Mouse (Mus musculus) left cerebral cortex, postnatal 14 days (tissue): ENCODE measurements around the gene Gm42957. TPM values are rescaled to one million over a fixed set of nuclear protein-coding genes. Genes with fewer than 3 reads are reported as not detected.
A peak's percentile ranks its signal among the peaks of the same experiment; 100 is the strongest.
"Not testable (repeated sequence)": the region's sequence is repeated elsewhere in the genome, so short reads cannot be mapped to it uniquely, and the experiment has no call there.

Experiments
- DNase-seq, 2 experiments: peaks; one replicate each; pipeline ENCODE4 v3.0.0; 2021 to 2022; ENCODE audit warnings: low spot score in 2 of 2, mixed read lengths in 1 of 2
- intact Hi-C: fragments of 180-260 bp; cut with DNase I; formaldehyde crosslinking; loops from one replicate; pipeline ENCODE4 v1.15.1; 2025
- total RNA-seq, 2 experiments: library from RNA; stranded (reverse); gene quantifications; 2 replicates each; pipeline ENCODE4 v1.2.3; 2021

The Gm42957 gene
- total RNA-seq, 2 experiments from 2014 or later = 0.40 to 0.44 TPM

- intact Hi-C loops, DNase-seq: not testable (repeated sequence)
Observed at GRCm38 (mm10) chr3:96606007-96606406, 29.3 kb upstream of the Gm42957 start.

GRCm38 (mm10) chr3:96606618-96607017, 28.7 kb upstream of the Gm42957 start:
- intact Hi-C loops = no loop called here
- no peak for DNase-seq

GRCm38 (mm10) chr3:96617941-96618340, 17.3 kb upstream of the Gm42957 start:
- intact Hi-C loops = no loop called here

GRCm38 (mm10) chr3:96623201-96623600, 12.1 kb upstream of the Gm42957 start:
- intact Hi-C loops = no loop called here
- no peak for DNase-seq

More at GRCm38 (mm10) chr3:96617941-96618340, 17.3 kb upstream of the Gm42957 start:
- DNase-seq = no peak

GRCm38 (mm10) chr3:96629729-96630600, 5.3 kb upstream of the Gm42957 start, which contains the start of gene Rbm8a:
Gene Rbm8a (plus strand): TSS chr3:96629933.
- peak; percentile 97 to 98 for DNase-seq
- intact Hi-C loops = loop anchor here (2.0 kb wide), 1 partner anchor 29 kb away; the partner anchor contains the start of gene Lix1l

- intact Hi-C loops = no loop called here
- DNase-seq = no peak
Observed at GRCm38 (mm10) chr3:96632058-96632457, 3.2 kb upstream of the Gm42957 start.

GRCm38 (mm10) chr3:96634015-96634414, 1.3 kb upstream of the Gm42957 start:
- intact Hi-C loops = no loop called here
- no peak for DNase-seq

- intact Hi-C loops = loop anchor here (5.0 kb wide), 1 partner anchor 89 kb away; no protein-coding TSS in a partner anchor
- DNase-seq = no peak
Observed at GRCm38 (mm10) chr3:96635906-96636305, 632 bp downstream of the Gm42957 start.

GRCm38 (mm10) chr3:96636448-96636847, 1.2 kb downstream of the Gm42957 start:
- no peak for DNase-seq
- intact Hi-C loops = loop anchor here (5.0 kb wide), 1 partner anchor 89 kb away; no protein-coding TSS in a partner anchor

- intact Hi-C loops = loop anchor here (5.0 kb wide), 1 partner anchor 92 kb away; no protein-coding TSS in a partner anchor
- peak; percentile 59 to 66 for DNase-seq
Observed at GRCm38 (mm10) chr3:96639219-96639618, 3.9 kb downstream of the Gm42957 start.

- peak in 1 of 2 experiments; percentile 22 for DNase-seq
- intact Hi-C loops = no loop called here
Observed at GRCm38 (mm10) chr3:96645018-96645649, 9.9 kb downstream of the Gm42957 start, which contains the start of gene Itga10. Gene Itga10 (plus strand): TSS chr3:96645584.

GRCm38 (mm10) chr3:96647365-96647764, 12.1 kb downstream of the Gm42957 start:
- intact Hi-C loops = no loop called here
- no peak for DNase-seq

- DNase-seq = no peak
- intact Hi-C loops = no loop called here
Observed at GRCm38 (mm10) chr3:96660901-96661300, 25.6 kb downstream of the Gm42957 start.

GRCm38 (mm10) chr3:96662731-96663316, 27.6 kb downstream of the Gm42957 start:
- DNase-seq = no peak
- intact Hi-C loops = no loop called here

GRCm38 (mm10) chr3:96663432-96664239, 28.4 kb downstream of the Gm42957 start:
- intact Hi-C loops = no loop called here
- DNase-seq = peak; percentile 89 to 92

GRCm38 (mm10) chr3:96665732-96666363, 30.6 kb downstream of the Gm42957 start:
- intact Hi-C loops, DNase-seq: not testable (repeated sequence)

GRCm38 (mm10) chr3:96666916-96667315, 31.6 kb downstream of the Gm42957 start:
- DNase-seq = no peak
- intact Hi-C loops = no loop called here

GRCm38 (mm10) chr3:96667316-96667715, 32.0 kb downstream of the Gm42957 start:
- intact Hi-C loops = no loop called here
- DNase-seq = no peak
